Mouse (Mus musculus): Measurements from ENCODE around the gene Gkap1.
A peak's percentile ranks its signal among the peaks of the same experiment; 100 is the strongest.

Gene Gkap1

GRCm38 (mm10) chr13:58197981-58198640 lies 77.4 kb downstream of the Gkap1 start:
- DNase-seq, result peak in 1 of 2 experiments; percentile 55

- peak; percentile 38 to 66 for DNase-seq
Observed at GRCm38 (mm10) chr13:58197211-58197610, 78.3 kb downstream of the Gkap1 start.

DNA sequence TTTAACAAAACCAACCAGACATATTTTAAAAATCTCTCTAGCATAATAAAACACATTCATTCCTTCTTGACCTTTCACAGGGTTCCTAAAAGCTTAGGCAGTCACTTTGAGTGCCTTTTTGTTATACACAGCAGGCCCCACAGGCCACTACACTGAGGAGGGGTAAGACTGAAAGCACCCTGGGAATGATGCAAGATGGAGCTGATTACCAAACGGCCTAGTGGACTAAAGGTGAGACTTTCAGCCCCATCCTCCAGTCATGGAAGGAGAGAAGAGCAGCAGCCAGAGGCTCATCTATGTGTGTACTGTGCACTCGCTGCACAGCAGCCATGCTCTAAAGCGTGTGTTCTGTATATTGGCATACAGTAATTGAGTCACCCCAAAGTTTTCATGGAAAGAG lies 80.6 kb downstream of the Gkap1 start:
- DNase-seq, result no peak

- DNase-seq, result no peak
Observed at GRCm38 (mm10) chr13:58193221-58193620, 82.3 kb downstream of the Gkap1 start.

DNA sequence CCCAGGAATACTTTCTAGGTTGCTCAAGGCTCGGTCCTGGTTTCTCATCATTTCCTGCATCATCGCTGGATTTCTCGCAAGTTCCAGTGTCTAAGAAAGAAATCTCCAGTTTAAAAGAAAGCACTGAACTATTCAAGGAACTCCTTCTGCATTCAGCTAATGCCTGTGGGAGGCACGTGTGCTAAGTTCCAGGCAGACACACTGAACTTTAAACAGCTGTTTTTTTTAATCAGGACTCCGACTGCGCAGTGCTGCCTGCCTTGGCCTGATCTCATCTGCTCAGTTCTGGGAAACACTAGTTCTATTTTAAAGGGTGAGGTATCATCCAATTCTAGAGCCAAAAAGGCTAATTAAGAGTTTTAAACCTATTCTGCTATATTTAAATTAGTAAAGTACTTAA lies 83.4 kb downstream of the Gkap1 start:
- peak; percentile 20 to 61 for DNase-seq

DNA sequence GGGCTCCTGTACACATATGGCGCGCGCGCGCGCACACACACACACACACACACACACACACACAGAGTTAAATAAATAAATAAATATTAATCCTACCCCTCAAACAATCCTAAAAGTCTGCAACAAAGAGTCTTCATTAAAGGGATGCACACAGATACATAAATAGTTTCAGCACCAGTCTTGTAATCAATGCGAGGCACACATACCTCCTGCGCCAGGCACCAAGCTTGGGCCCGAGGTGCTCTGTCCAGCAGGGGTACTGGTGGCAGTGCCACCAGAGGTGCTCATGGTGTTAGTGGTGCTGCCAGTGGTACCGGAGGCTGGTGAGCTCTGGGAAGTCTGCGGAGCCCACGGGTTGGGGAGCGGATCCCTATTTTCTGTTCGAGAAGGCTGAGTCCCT lies 84.0 kb downstream of the Gkap1 start:
- DNase-seq, result no peak

- DNase-seq, result no peak
Observed at GRCm38 (mm10) chr13:58189473-58189872, 86.0 kb downstream of the Gkap1 start.

DNA sequence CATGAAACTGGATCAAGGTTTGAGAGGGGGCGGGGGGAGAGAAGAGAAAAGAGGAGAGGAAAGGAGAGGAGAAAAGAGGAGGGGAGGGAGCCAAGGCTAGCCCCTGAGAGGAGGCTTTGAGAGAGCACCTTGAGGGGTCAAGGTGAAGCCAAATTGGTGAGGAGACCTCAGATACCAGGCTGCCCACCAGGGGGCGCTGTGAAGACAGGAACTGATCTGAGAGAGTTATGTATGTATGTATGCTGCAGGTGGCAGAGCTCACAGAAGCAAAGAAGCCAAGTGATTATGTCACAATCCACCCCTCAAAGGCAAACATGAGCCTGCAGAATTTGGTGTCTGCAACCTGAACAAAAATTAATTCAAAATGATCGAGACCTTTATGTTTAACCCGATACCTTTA lies 87.1 kb downstream of the Gkap1 start:
- DNase-seq, result peak; percentile 88 to 95

DNA sequence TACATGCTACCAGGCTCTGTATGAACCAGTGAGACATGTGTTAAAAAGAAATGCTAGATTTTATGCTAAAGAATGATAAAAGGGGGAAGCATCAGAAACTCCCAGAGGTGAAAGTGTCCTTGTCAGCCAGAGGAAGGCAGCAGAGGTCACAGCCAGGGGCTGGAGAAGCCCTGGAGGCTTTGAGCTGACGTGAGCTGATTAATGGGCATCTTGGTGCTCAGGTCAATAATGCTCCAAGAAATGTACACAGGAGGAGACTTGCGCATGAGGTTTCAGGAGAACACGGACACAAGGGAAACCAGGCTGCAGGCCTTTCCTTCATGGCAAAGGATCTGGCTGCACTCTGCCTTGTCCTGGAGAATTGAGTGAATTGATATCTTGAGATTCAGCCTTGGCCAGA lies 87.7 kb downstream of the Gkap1 start:
- DNase-seq, result no peak

DNA sequence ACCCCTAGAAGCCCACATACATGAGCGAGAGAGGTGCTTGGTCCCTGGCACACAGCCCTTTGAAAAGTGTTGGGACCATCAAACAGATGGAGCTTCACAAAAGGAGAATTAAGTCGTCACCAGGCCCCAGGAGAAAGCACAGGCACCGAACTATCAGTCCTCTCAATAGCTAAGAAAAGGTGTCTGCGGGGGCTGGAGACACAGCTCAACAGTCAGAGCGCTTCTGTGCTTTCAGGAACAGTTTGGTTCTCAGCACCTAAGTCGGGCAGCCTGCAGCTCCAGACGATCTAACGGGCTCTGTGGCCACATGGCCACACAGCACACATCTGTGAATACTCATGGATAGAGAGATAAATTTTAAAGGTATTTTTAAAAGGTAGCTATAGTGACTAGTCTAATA lies 89.2 kb downstream of the Gkap1 start:
- no peak for DNase-seq

DNA sequence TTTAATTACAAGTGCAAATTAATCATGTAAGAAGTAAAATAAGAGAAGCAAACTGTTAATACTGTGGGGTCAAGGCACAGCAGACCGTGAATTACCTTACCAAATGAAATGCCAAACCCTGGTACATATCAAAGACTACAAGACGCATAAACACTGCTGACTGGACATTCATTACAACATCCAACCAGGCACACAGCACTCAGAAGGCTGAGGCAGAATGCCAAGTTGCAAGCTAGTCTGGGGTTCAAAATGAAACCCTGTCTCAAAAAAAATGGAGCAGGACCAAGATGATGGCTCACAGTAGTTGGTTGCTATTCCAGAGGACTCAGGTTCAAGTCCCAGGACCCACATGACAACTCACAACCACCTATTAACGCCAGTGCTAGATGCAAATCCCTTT lies 91.4 kb downstream of the Gkap1 start:
- DNase-seq, result peak in 1 of 2 experiments; percentile 27
